In genomic region chr5:8943836-8944235, GRCm38 (mm10) we compare ENCODE assay signal across 17 mouse cellular contexts. TPM values are rescaled to one million over a fixed set of nuclear protein-coding genes. Genes with fewer than 3 reads are reported as not detected.
DNase-seq lines count a peak whose midpoint lies in the region; ATAC-seq and TF ChIP-seq lines count a peak whose summit lies in the region.
"Had no signal": no experiment of that assay in that cellular context is flagged by ENCODE, and none has a peak within 500 bp of the region (broad histone marks: within the 10 kb centered on the region; RNA-seq: fewer than 3 reads in every experiment).

No protein-coding gene starts in this region.

- no peak for TF ChIP-seq CTCF in lung, postnatal 0 days (IDR thresholded peaks at IDR 0.05)
- TF ChIP-seq CTCF in heart, postnatal 0 days (IDR thresholded peaks at IDR 0.05; ENCODE audit: low read depth) = no peak

- no peaks in the 10 kb centered on the region for H3K4me1 ChIP-seq in lung, postnatal 0 days (ENCODE audit: insufficient read depth, low read depth, low read length)
- no peaks in the 10 kb centered on the region for H3K4me1 ChIP-seq in heart, postnatal 0 days (ENCODE audit: control insufficient read depth, insufficient read depth)
- no peaks in the 10 kb centered on the region for H3K4me1 ChIP-seq in forebrain, embryonic 15.5 days
- H3K4me1 ChIP-seq: embryonic facial prominence, embryonic 15.5 days; heart, embryonic 13.5 days; hindbrain, embryonic 15.5 days; limb, embryonic 12.5 days had no signal

- no peak for ATAC-seq in lung, postnatal 0 days
- ATAC-seq in activated CD4-positive, CD25-positive, alpha-beta regulatory T cell, adult 4 months = peak; percentile 85
- no peak; the same call in 1 of the 2 replicates for ATAC-seq in heart, postnatal 0 days (ENCODE audit: insufficient read depth, low read depth)
- no peak for ATAC-seq in forebrain, embryonic 15.5 days (replicated peaks)
- ATAC-seq: forebrain, embryonic 14.5 days had no signal

- H3K27ac ChIP-seq in lung, postnatal 0 days (ENCODE audit: low read length) = no peak overlapping the region
- no peak overlapping the region for H3K27ac ChIP-seq in heart, postnatal 0 days (ENCODE audit: low read depth)
- H3K27ac ChIP-seq in forebrain, embryonic 15.5 days (replicated peaks) = no peak overlapping the region
- H3K27ac ChIP-seq: embryonic facial prominence, embryonic 15.5 days; heart, embryonic 13.5 days; hindbrain, embryonic 15.5 days; limb, embryonic 12.5 days; midbrain, embryonic 12.5 days had no signal

- DNase-seq in lung, postnatal 0 days (ENCODE audit: low spot score) = peak; percentile 37
- no peak for DNase-seq in lung, postnatal 14 days
- DNase-seq in heart, postnatal 0 days (ENCODE audit: low spot score) = peak; percentile 45
- peak; percentile 72 to 74 for DNase-seq in spleen, postnatal 36 days (ENCODE audit: low spot score in 2 of 2)
- no peak for DNase-seq in cerebellum, adult 11-12 months
- DNase-seq in urinary bladder, adult 2 months (ENCODE audit: low spot score) = no peak
- DNase-seq: cerebellum, adult 9-11 months; lung, adult 18-20 months had no signal

- no peaks in the 10 kb centered on the region for H3K27me3 ChIP-seq in lung, postnatal 0 days (replicated peaks; ENCODE audit: insufficient read depth, low read length)
- no peaks in the 10 kb centered on the region for H3K27me3 ChIP-seq in heart, postnatal 0 days (ENCODE audit: control insufficient read depth, insufficient read depth, low read length)
- no peaks in the 10 kb centered on the region for H3K27me3 ChIP-seq in forebrain, embryonic 15.5 days
- H3K27me3 ChIP-seq: embryonic facial prominence, embryonic 15.5 days; heart, embryonic 13.5 days; hindbrain, embryonic 15.5 days; limb, embryonic 12.5 days; midbrain, embryonic 12.5 days had no signal

- H3K4me2 ChIP-seq in lung, postnatal 0 days (replicated peaks; ENCODE audit: low read depth, low read length) = no peak overlapping the region
- no peak overlapping the region for H3K4me2 ChIP-seq in heart, postnatal 0 days (ENCODE audit: low read depth, low read length)
- no peak overlapping the region for H3K4me2 ChIP-seq in forebrain, embryonic 15.5 days (replicated peaks)
- H3K4me2 ChIP-seq: embryonic facial prominence, embryonic 15.5 days; heart, embryonic 13.5 days; hindbrain, embryonic 15.5 days; limb, embryonic 12.5 days; midbrain, embryonic 12.5 days had no signal

- no peak for TF ChIP-seq EP300 in lung, postnatal 0 days (IDR thresholded peaks at IDR 0.05)
- TF ChIP-seq EP300 in heart, postnatal 0 days (IDR thresholded peaks at IDR 0.05; ENCODE audit: low read depth) = no peak

- no peaks in the 10 kb centered on the region for H3K9me3 ChIP-seq in lung, postnatal 0 days (ENCODE audit: low read length)
- H3K9me3 ChIP-seq in heart, postnatal 0 days (replicated peaks; ENCODE audit: control insufficient read depth, low read length) = no peaks in the 10 kb centered on the region
- no peaks in the 10 kb centered on the region for H3K9me3 ChIP-seq in forebrain, embryonic 15.5 days
- H3K9me3 ChIP-seq: embryonic facial prominence, embryonic 15.5 days; heart, embryonic 13.5 days; hindbrain, embryonic 15.5 days; limb, embryonic 12.5 days; midbrain, embryonic 12.5 days had no signal

- 69% methylated on average over 3 of the region's 3 CpGs for WGBS in lung, postnatal 0 days
- 59% methylated on average over 3 of the region's 3 CpGs for WGBS in heart, postnatal 0 days
- WGBS in forebrain, embryonic 15.5 days = 79% methylated on average over 3 of the region's 3 CpGs

- H3K4me3 ChIP-seq in lung, postnatal 0 days (ENCODE audit: low read depth, low read length) = no peak overlapping the region
- H3K4me3 ChIP-seq in heart, postnatal 0 days (ENCODE audit: low read depth, low read length) = no peak overlapping the region
- H3K4me3 ChIP-seq in forebrain, embryonic 15.5 days = no peak overlapping the region
- H3K4me3 ChIP-seq: embryonic facial prominence, embryonic 15.5 days; heart, embryonic 13.5 days; hindbrain, embryonic 15.5 days; limb, embryonic 12.5 days; midbrain, embryonic 12.5 days had no signal

- no peaks in the 10 kb centered on the region for H3K36me3 ChIP-seq in lung, postnatal 0 days (ENCODE audit: insufficient read depth, low read length)
- no peaks in the 10 kb centered on the region for H3K36me3 ChIP-seq in heart, postnatal 0 days (replicated peaks; ENCODE audit: control insufficient read depth, insufficient read depth, low read length)
- no peaks in the 10 kb centered on the region for H3K36me3 ChIP-seq in forebrain, embryonic 15.5 days
- H3K36me3 ChIP-seq: embryonic facial prominence, embryonic 15.5 days; heart, embryonic 13.5 days; hindbrain, embryonic 15.5 days; limb, embryonic 12.5 days; midbrain, embryonic 12.5 days had no signal

- no peak overlapping the region for H3K9ac ChIP-seq in lung, postnatal 0 days (replicated peaks; ENCODE audit: low read depth)
- H3K9ac ChIP-seq in heart, postnatal 0 days (replicated peaks; ENCODE audit: low read depth, low read length) = no peak overlapping the region
- H3K9ac ChIP-seq in forebrain, embryonic 15.5 days (replicated peaks) = no peak overlapping the region
- H3K9ac ChIP-seq: embryonic facial prominence, embryonic 15.5 days; heart, embryonic 13.5 days; hindbrain, embryonic 15.5 days; limb, embryonic 12.5 days; midbrain, embryonic 12.5 days had no signal

RNA-seq across cellular contexts. Expression of gene Abcb4, which starts 50.3 kb away (rescaled TPM):
- polyA plus RNA-seq in lung, postnatal 0 days (2015; fragmentation: Nextera tagmentation; extraction: Ambion mirVana) = 0.12 and 0.47 TPM in 2 replicates
- polyA plus RNA-seq in activated CD4-positive, CD25-positive, alpha-beta regulatory T cell, adult 4 months (2017; shearing (Covaris generic)) = 1 to 10 TPM in 1 of 2 experiments, not detected in 1; 1.5 TPM
- 0.19 TPM in 1 of 2 replicates, not detected in the other for total RNA-seq in heart, postnatal 0 days (2014; rRNA removed; ENCODE audit: low replicate concordance)
- polyA plus RNA-seq in heart, postnatal 0 days (2015; fragmentation: Nextera tagmentation; extraction: Ambion mirVana) = 0.41 and 0.63 TPM in 2 replicates
- 0.18 and 0.31 TPM in 2 replicates for polyA plus RNA-seq in urinary bladder, adult 2 months (2012; rRNA removed)
- 0.66 and 0.85 TPM in 2 replicates for polyA plus RNA-seq in forebrain, embryonic 15.5 days (2015; fragmentation: Nextera tagmentation; extraction: Ambion mirVana)
- polyA plus RNA-seq: kidney, embryonic 14.5 days had no signal

RNA-seq across cellular contexts. Expression of gene Crot, which starts 53.3 kb away (rescaled TPM):
- polyA plus RNA-seq in lung, postnatal 0 days (2015; fragmentation: Nextera tagmentation; extraction: Ambion mirVana) = 26.3 and 29.5 TPM in 2 replicates
- 10 to 100 TPM; 76.4 to 83.8 TPM for polyA plus RNA-seq in activated CD4-positive, CD25-positive, alpha-beta regulatory T cell, adult 4 months (2017; shearing (Covaris generic))
- total RNA-seq in heart, postnatal 0 days (2014; rRNA removed; ENCODE audit: low replicate concordance) = 24.1 and 25.2 TPM in 2 replicates
- polyA plus RNA-seq in heart, postnatal 0 days (2015; fragmentation: Nextera tagmentation; extraction: Ambion mirVana) = 30.3 and 35.7 TPM in 2 replicates
- polyA plus RNA-seq in urinary bladder, adult 2 months (2012; rRNA removed) = 39.8 and 44.8 TPM in 2 replicates
- polyA plus RNA-seq in forebrain, embryonic 15.5 days (2015; fragmentation: Nextera tagmentation; extraction: Ambion mirVana) = 21.4 and 22.9 TPM in 2 replicates

Comparison
In these comparisons a context has a peak if more than half of its experiments do, and no peak if none do; other contexts are left out.
1. DNase-seq: peak in lung, postnatal 0 days (single experiment), heart, postnatal 0 days (single experiment) and spleen, postnatal 36 days (2 of 2); none in lung, postnatal 14 days (single experiment), cerebellum, adult 11-12 months (single experiment) and urinary bladder, adult 2 months (single experiment).